Mouse (Mus musculus): ENCODE results near the gene Enkd1.

- TF ChIP-seq CTCF (IDR thresholded peaks at IDR 0.05) = no peak
- no peak for TF ChIP-seq EP300 (IDR thresholded peaks at IDR 0.05)
Observed at GRCm38 (mm10) chr8:105706426-105706825, 1.6 kb downstream of the Enkd1 start.
